Mouse (Mus musculus) G1E (cell line): ENCODE results near the gene Ehd1.

Experiments
- CTCF ChIP-seq: IDR thresholded peaks from 2 replicates; pipeline ENCODE4 v1.5.1; 2012; ENCODE audit warnings: low read depth, low read length, inconsistent platforms, mixed read lengths
- GATA1 ChIP-seq: IDR thresholded peaks from 2 replicates; pipeline ENCODE4 v1.6.1; 2012; ENCODE audit warnings: borderline replicate concordance, low read length, inconsistent platforms, mixed read lengths

DNA sequence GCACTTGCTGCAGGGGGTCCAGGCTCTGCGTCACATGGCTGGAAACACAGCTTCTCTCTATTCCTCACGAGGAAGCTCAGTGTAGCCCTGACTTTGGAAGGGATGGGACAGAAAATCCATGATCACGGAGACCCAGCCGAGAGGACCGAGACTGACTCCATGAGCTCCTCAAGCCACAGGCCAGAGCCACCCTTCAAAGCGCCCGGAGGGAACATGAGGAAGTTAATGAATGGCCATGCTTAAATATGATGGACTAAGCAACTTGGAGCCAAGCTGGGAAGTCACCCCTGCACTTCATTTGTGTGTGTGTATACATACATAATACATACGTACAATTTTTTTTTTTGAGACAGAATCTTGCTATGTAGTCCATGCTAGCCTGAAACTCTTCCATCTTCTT lies 5.3 kb upstream of the Ehd1 start:
- TF ChIP-seq GATA1 (no peak), CTCF (no peak)
